Mouse (Mus musculus) G1E (cell line): ENCODE results near the gene E2f4.

ENCODE experiments used
- CTCF ChIP-seq: IDR thresholded peaks from 2 replicates; pipeline ENCODE4 v1.5.1; 2012; ENCODE audit warnings: low read depth, low read length, inconsistent platforms, mixed read lengths
- GATA1 ChIP-seq: IDR thresholded peaks from 2 replicates; pipeline ENCODE4 v1.6.1; 2012; ENCODE audit warnings: borderline replicate concordance, low read length, inconsistent platforms, mixed read lengths
- POLR2AphosphoS5 ChIP-seq: IDR thresholded peaks from 2 replicates; pipeline ENCODE4 v1.6.1; 2012; ENCODE audit warnings: low read depth, low read length, inconsistent platforms; ENCODE audit not compliant: insufficient replicate concordance
- TAL1 ChIP-seq: conservative IDR thresholded peaks from 2 replicates; pipeline ENCODE4 v1.6.1; 2012; ENCODE audit warnings: low read depth, low read length, inconsistent platforms, mixed read lengths

DNA sequence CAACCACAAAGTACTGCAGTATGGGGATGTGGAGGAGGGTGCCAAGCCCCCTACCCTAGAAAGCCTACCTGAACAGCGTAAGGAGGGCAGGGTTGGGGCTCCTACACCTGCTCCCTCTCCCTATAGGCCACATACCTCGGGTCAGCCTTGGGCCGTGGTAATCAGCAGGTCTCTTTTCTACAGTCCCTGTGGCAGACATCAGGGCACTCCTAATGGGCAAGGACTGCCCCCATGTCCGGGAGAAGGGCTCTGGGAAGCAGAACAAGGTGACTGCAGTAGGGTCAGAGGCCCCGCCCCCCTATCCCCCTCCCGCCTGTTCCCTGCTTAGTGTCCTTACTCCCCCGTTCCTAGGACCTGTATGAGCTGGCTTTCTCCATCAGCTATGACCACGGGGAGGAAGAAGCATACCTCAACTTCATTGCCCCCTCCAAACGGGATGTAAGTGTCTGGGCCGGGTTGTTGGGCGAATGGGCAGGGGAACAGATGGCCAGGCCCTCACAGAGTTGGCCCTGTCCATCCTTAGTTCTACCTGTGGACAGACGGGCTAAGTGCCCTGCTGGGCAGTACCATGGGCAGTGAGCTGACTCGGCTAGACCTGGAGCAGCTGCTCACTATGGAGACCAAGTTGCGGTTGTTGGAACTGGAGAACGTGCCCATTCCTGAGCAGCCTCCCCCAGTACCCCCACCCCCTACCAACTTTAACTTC, 11.8 kb downstream of the E2f4 start:
- TF ChIP-seq CTCF (no peak), GATA1 (no peak), POLR2AphosphoS5 (no peak), TAL1 (no peak)
